ENCODE assay signal across 9 mouse cellular contexts in the genomic region with DNA sequence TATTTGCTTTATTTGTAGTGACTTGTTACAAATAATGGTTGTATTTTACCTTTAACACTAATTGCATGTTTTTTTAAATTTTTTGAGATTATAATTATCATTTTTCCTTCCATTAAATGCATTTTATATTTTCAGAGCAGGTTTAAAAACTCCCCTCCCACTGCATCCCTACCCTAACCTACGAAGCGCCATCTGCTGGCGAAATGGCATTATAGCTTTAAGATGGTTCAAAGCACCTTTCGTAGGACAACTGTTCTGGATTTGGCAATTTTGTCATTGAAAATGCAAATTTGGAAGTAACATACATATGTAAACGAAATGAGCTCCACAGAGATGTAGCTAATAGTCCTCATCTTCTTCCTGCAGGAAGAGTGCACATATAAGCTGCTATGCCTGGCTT. TPM values are rescaled to one million over a fixed set of nuclear protein-coding genes. Genes with fewer than 3 reads are reported as not detected.
DNase-seq lines count a peak whose midpoint lies in the region; ATAC-seq and TF ChIP-seq lines count a peak whose summit lies in the region.
"Had no signal": no experiment of that assay in that cellular context is flagged by ENCODE, and none has a peak within 500 bp of the region (broad histone marks: within the 10 kb centered on the region; RNA-seq: fewer than 3 reads in every experiment).

No protein-coding gene starts in this region.

- H3K36me3 ChIP-seq in G1E (replicated peaks) = peaks cover 3% of the 10 kb centered on the region

- ATAC-seq in G1E (ENCODE audit: extremely low read depth, insufficient number of reproducible peaks, low FRiP score, poor library complexity, severe bottlenecking) = no peak

- peaks cover 13% of the 10 kb centered on the region for H3K27me3 ChIP-seq in G1E (ENCODE audit: insufficient read depth, low read length)

- DNase-seq in adrenal gland, postnatal 10 days = peak; percentile 69
- no peak for DNase-seq in adrenal gland, adult 8-10 months
- DNase-seq in layer of hippocampus, postnatal 10 days (ENCODE audit: low spot score in 2 of 2) = peak; percentile 64 to 66
- DNase-seq in layer of hippocampus, adult 8-10 months (ENCODE audit: low spot score in 2 of 2) = no peak
- peak; percentile 43 for DNase-seq in G1E (ENCODE audit: low spot score)
- peak; percentile 81 for DNase-seq in embryo, embryonic 10 days (ENCODE audit: low spot score)
- peak; percentile 49 for DNase-seq in left cerebral cortex, postnatal 4 days
- peak; percentile 44 for DNase-seq in retina, postnatal 7 days (ENCODE audit: low read depth, low spot score)

- TF ChIP-seq CTCF in G1E (IDR thresholded peaks at IDR 0.05; ENCODE audit: low read depth, low read length) = peak; percentile 31

- no peak overlapping the region for H3K4me3 ChIP-seq in G1E (ENCODE audit: low read depth, low read length)

- intact Hi-C loops in left cerebral cortex, postnatal 4 days (cut with DNase I) = loop anchor here (2.0 to 5.0 kb wide), 2 partner anchors 76 to 150 kb away; no protein-coding TSS in a partner anchor

- peaks cover 5% of the 10 kb centered on the region for H3K4me1 ChIP-seq in G1E (ENCODE audit: insufficient read depth, low read depth, low read length)

- no peaks in the 10 kb centered on the region for H3K9me3 ChIP-seq in G1E (replicated peaks)

RNA-seq across cellular contexts. Expression of a gene that starts 5.9 kb away (rescaled TPM):
- total RNA-seq in adrenal gland, postnatal 10 days (2021) = 10 to 100 TPM; 46.0 to 50.3 TPM
- total RNA-seq in adrenal gland, adult 8-10 months (2022) = 10 to 100 TPM; 32.3 to 57.6 (median 45.2) TPM
- total RNA-seq in layer of hippocampus, postnatal 10 days (2021) = 10 to 100 TPM; 16.1 to 17.2 TPM
- 10 to 100 TPM in 1 of 4 experiments, 1 to 10 TPM in 3; 7.3 to 14.1 (median 8.7) TPM for total RNA-seq in layer of hippocampus, adult 8-10 months (2022)
- total RNA-seq in G1E (2014; fragmentation: Nextera tagmentation) = 24.6 and 28.1 TPM in 2 replicates
- 26.6 and 27.2 TPM in 2 replicates for total RNA-seq in G1E (2017)
- 14.5 and 47.3 TPM in 2 replicates for polyA plus RNA-seq in G1E (2012)
- 10 to 100 TPM; 16.8 to 17.6 TPM for total RNA-seq in left cerebral cortex, postnatal 4 days (2021)

RNA-seq across cellular contexts. Expression of a gene that starts 18.6 kb away (rescaled TPM):
- 10 to 100 TPM; 75.9 to 79.0 TPM for total RNA-seq in adrenal gland, postnatal 10 days (2021)
- 10 to 100 TPM; 70.6 to 90.8 (median 79.6) TPM for total RNA-seq in adrenal gland, adult 8-10 months (2022)
- 10 to 100 TPM; 44.3 to 49.9 TPM for total RNA-seq in layer of hippocampus, postnatal 10 days (2021)
- 10 to 100 TPM; 57.8 to 68.5 (median 59.3) TPM for total RNA-seq in layer of hippocampus, adult 8-10 months (2022)
- total RNA-seq in G1E (2014; fragmentation: Nextera tagmentation) (50.1 and 54.7 TPM in 2 replicates), G1E (2017) (113 and 141 TPM in 2 replicates)
- 24.2 and 34.2 TPM in 2 replicates for polyA plus RNA-seq in G1E (2012)
- 10 to 100 TPM; 45.7 to 48.4 TPM for total RNA-seq in left cerebral cortex, postnatal 4 days (2021)

RNA-seq across cellular contexts. Expression of a gene that starts 19.1 kb away (rescaled TPM):
- total RNA-seq in adrenal gland, postnatal 10 days (2021) = not detected
- not detected for total RNA-seq in adrenal gland, adult 8-10 months (2022)
- total RNA-seq in layer of hippocampus, postnatal 10 days (2021) = not detected
- total RNA-seq in layer of hippocampus, adult 8-10 months (2022) = under 1 TPM in 1 of 4 experiments, not detected in 3; 0.70 TPM
- total RNA-seq in G1E (2014; fragmentation: Nextera tagmentation) = not detected in 2 replicates
- not detected in 2 replicates for total RNA-seq in G1E (2017)
- polyA plus RNA-seq in G1E (2012) = 0.20 TPM in 1 of 2 replicates, not detected in the other
- not detected for total RNA-seq in left cerebral cortex, postnatal 4 days (2021)
- polyA plus RNA-seq: gonadal fat pad, adult 2 months had no signal

RNA-seq across cellular contexts. Expression of a gene that starts 39.2 kb away (rescaled TPM):
- not detected for total RNA-seq in adrenal gland, postnatal 10 days (2021)
- total RNA-seq in adrenal gland, adult 8-10 months (2022) = under 1 TPM in 1 of 4 experiments, not detected in 3; 0.15 TPM
- not detected for total RNA-seq in layer of hippocampus, postnatal 10 days (2021)
- total RNA-seq in layer of hippocampus, adult 8-10 months (2022) = not detected
- total RNA-seq in G1E (2014; fragmentation: Nextera tagmentation) (not detected in 2 replicates), G1E (2017) (0.17 and 0.22 TPM in 2 replicates)
- polyA plus RNA-seq in G1E (2012) = not detected in 2 replicates
- total RNA-seq in left cerebral cortex, postnatal 4 days (2021) = not detected

Comparison
In these comparisons a context has a peak if more than half of its experiments do, and no peak if none do; other contexts are left out.
1. DNase-seq: peak in adrenal gland, postnatal 10 days (single experiment), layer of hippocampus, postnatal 10 days (2 of 2), G1E (single experiment), embryo, embryonic 10 days (single experiment), left cerebral cortex, postnatal 4 days (single experiment) and retina, postnatal 7 days (single experiment); none in adrenal gland, adult 8-10 months (single experiment) and layer of hippocampus, adult 8-10 months (0 of 2).